Mouse (Mus musculus) MEL (cell line): ENCODE data around the gene Mesd. TPM values are rescaled to one million over a fixed set of nuclear protein-coding genes. Genes with fewer than 3 reads are reported as not detected.

Experiments used
- DNase-seq: peaks from one replicate; pipeline ENCODE4 v3.0.0; 2011; ENCODE audit warnings: low read depth, low spot score
- H3K27ac ChIP-seq: 2 replicates; pipeline ENCODE4 v1.5.1; 2012; ENCODE audit warnings: low read depth, mild to moderate bottlenecking, control low read depth, low read length, moderate library complexity; ENCODE audit not compliant: control insufficient read depth
- H3K27me3 ChIP-seq, 2 experiments: fragments of 150-350 bp in 1 of 2; sonication (generic) in 1 of 2; 2 replicates each; pipeline ENCODE4 v1.6.1; 2012; ENCODE audit warnings: low read length in 2 of 2, mild to moderate bottlenecking in 2 of 2, improper control_type of control experiment in 1 of 2, moderate library complexity in 1 of 2; ENCODE audit not compliant: insufficient read depth in 2 of 2, control insufficient read depth in 1 of 2
- H3K36me3 ChIP-seq, 2 experiments: 2 replicates each; pipeline ENCODE4 v1.6.1; 2012 to 2014; ENCODE audit warnings: low read length in 2 of 2, improper control_type of control experiment in 1 of 2, inconsistent platforms in 1 of 2, mild to moderate bottlenecking in 1 of 2; ENCODE audit not compliant: insufficient read depth in 2 of 2, control insufficient read depth in 1 of 2
- H3K4me1 ChIP-seq, 2 experiments: fragments of 150-350 bp in 1 of 2; sonication (generic) in 1 of 2; 2 replicates each; pipeline ENCODE4 v1.6.1; 2012; ENCODE audit warnings: low read length in 2 of 2, improper control_type of control experiment in 1 of 2, mild to moderate bottlenecking in 1 of 2; ENCODE audit not compliant: insufficient read depth in 2 of 2, control insufficient read depth in 1 of 2
- H3K4me3 ChIP-seq, 2 experiments: fragments of 150-350 bp in 1 of 2; sonication (generic) in 1 of 2; 2 replicates each; pipeline ENCODE4 v1.5.1; 2012; ENCODE audit warnings: low read depth in 2 of 2, low read length in 2 of 2, mild to moderate bottlenecking in 2 of 2, moderate library complexity in 2 of 2, control low read depth in 1 of 2, improper control_type of control experiment in 1 of 2; ENCODE audit not compliant: control insufficient read depth in 1 of 2, insufficient read depth in 1 of 2
- H3K79me2 ChIP-seq: 2 replicates; pipeline ENCODE4 v1.6.1; 2012; ENCODE audit warnings: mild to moderate bottlenecking, low read length, moderate library complexity; ENCODE audit not compliant: control insufficient read depth, poor library complexity, insufficient read depth
- H3K9ac ChIP-seq: 2 replicates; pipeline ENCODE4 v1.6.1; 2012; ENCODE audit warnings: low read depth, mild to moderate bottlenecking, control low read depth, low read length, moderate library complexity; ENCODE audit not compliant: control insufficient read depth, poor library complexity, severe bottlenecking
- H3K9me3 ChIP-seq: fragments of 150-350 bp; sonication (generic); replicated peaks from 2 replicates; pipeline ENCODE4 v1.6.1; 2012; ENCODE audit warnings: mild to moderate bottlenecking, low read length, improper control_type of control experiment, moderate library complexity; ENCODE audit not compliant: insufficient read depth
- BHLHE40 ChIP-seq: IDR thresholded peaks from 2 replicates; pipeline ENCODE4 v1.6.1; 2012; ENCODE audit warnings: low read depth, mild to moderate bottlenecking, inconsistent platforms, low read length, improper control_type of control experiment, borderline replicate concordance
- CHD1 ChIP-seq: IDR thresholded peaks from 2 replicates; pipeline ENCODE4 v1.6.1; 2012; ENCODE audit warnings: low read depth, mild to moderate bottlenecking, inconsistent platforms, low read length, improper control_type of control experiment
- CHD2 ChIP-seq: IDR thresholded peaks from 2 replicates; pipeline ENCODE4 v1.6.1; 2011; ENCODE audit warnings: low read length, improper control_type of control experiment
- CTCF ChIP-seq, 3 experiments: IDR thresholded peaks in 2 of 3; conservative IDR thresholded peaks in 1 of 3; 2 replicates each; pipeline ENCODE4 v1.5.1; 2011 to 2012; ENCODE audit warnings: low read length in 3 of 3, low read depth in 2 of 3, mild to moderate bottlenecking in 2 of 3, improper control_type of control experiment in 1 of 3, inconsistent platforms in 1 of 3, mixed read lengths in 1 of 3, moderate library complexity in 1 of 3; ENCODE audit not compliant: control insufficient read depth in 1 of 3, insufficient read depth in 1 of 3, poor library complexity in 1 of 3, severe bottlenecking in 1 of 3
- E2F4 ChIP-seq: IDR thresholded peaks from 2 replicates; pipeline ENCODE4 v1.6.1; 2011; ENCODE audit warnings: low read depth, low read length, improper control_type of control experiment, borderline replicate concordance
- EP300 ChIP-seq, 2 experiments: IDR thresholded peaks; 2 replicates each; pipeline ENCODE4 v1.6.1; 2011; ENCODE audit warnings: improper control_type of control experiment in 2 of 2, low read length in 2 of 2, low read depth in 1 of 2, mild to moderate bottlenecking in 1 of 2
- GATA1 ChIP-seq: IDR thresholded peaks from 2 replicates; pipeline ENCODE4 v1.6.1; 2011; ENCODE audit warnings: low read depth, low read length, improper control_type of control experiment
- KAT2A ChIP-seq: conservative IDR thresholded peaks from 2 replicates; pipeline ENCODE4 v1.6.1; 2012; ENCODE audit warnings: low read depth, low read length, improper control_type of control experiment, inconsistent platforms
- MAFK ChIP-seq: IDR thresholded peaks from 2 replicates; pipeline ENCODE4 v1.6.1; 2011; ENCODE audit warnings: low read depth, mild to moderate bottlenecking, low read length, improper control_type of control experiment, borderline replicate concordance
- MXI1 ChIP-seq: IDR thresholded peaks from 2 replicates; pipeline ENCODE4 v1.6.1; 2011; ENCODE audit warnings: mild to moderate bottlenecking, low read depth, low read length, improper control_type of control experiment
- MYB ChIP-seq: IDR thresholded peaks from 2 replicates; pipeline ENCODE4 v1.6.1; 2011; ENCODE audit warnings: mild to moderate bottlenecking, low read depth, low read length, improper control_type of control experiment
- MYC ChIP-seq: IDR thresholded peaks from 2 replicates; pipeline ENCODE4 v1.6.1; 2011; ENCODE audit warnings: low read depth, mild to moderate bottlenecking, low read length, improper control_type of control experiment, moderate library complexity
- NRF1 ChIP-seq: IDR thresholded peaks from 2 replicates; pipeline ENCODE4 v1.6.1; 2014; ENCODE audit warnings: low read depth, mild to moderate bottlenecking, inconsistent platforms, low read length, improper control_type of control experiment, moderate library complexity; ENCODE audit not compliant: poor library complexity, insufficient read depth, severe bottlenecking
- POLR2A ChIP-seq, 2 experiments: IDR thresholded peaks; 2 replicates each; pipeline ENCODE4 v1.6.1; 2011 to 2012; ENCODE audit warnings: low read length in 2 of 2, mild to moderate bottlenecking in 2 of 2, control low read depth in 1 of 2, improper control_type of control experiment in 1 of 2, low read depth in 1 of 2, moderate library complexity in 1 of 2; ENCODE audit not compliant: control insufficient read depth in 1 of 2, insufficient read depth in 1 of 2, poor library complexity in 1 of 2
- POLR2AphosphoS2 ChIP-seq: IDR thresholded peaks from 2 replicates; pipeline ENCODE4 v1.6.1; 2011; ENCODE audit warnings: low read length, improper control_type of control experiment
- RAD21 ChIP-seq: IDR thresholded peaks from 2 replicates; pipeline ENCODE4 v1.6.1; 2011; ENCODE audit warnings: mild to moderate bottlenecking, low read depth, low read length, improper control_type of control experiment
- SIN3A ChIP-seq: IDR thresholded peaks from 2 replicates; pipeline ENCODE4 v1.6.1; 2012; ENCODE audit warnings: low read length, improper control_type of control experiment, inconsistent platforms
- SMC3 ChIP-seq: IDR thresholded peaks from 2 replicates; pipeline ENCODE4 v1.6.1; 2011; ENCODE audit warnings: low read depth, low read length, improper control_type of control experiment
- TAL1 ChIP-seq: IDR thresholded peaks from 2 replicates; pipeline ENCODE4 v1.6.1; 2012; ENCODE audit warnings: mild to moderate bottlenecking, inconsistent platforms, low read length, moderate library complexity, mixed read lengths
- TBP ChIP-seq: IDR thresholded peaks from 2 replicates; pipeline ENCODE4 v1.8.0; 2011; ENCODE audit warnings: low read depth, low read length, improper control_type of control experiment
- UBTF ChIP-seq: IDR thresholded peaks from 2 replicates; pipeline ENCODE4 v1.6.1; 2012; ENCODE audit warnings: low read depth, mild to moderate bottlenecking, inconsistent platforms, low read length, improper control_type of control experiment, moderate library complexity, borderline replicate concordance; ENCODE audit not compliant: insufficient read depth
- USF1 ChIP-seq: IDR thresholded peaks from 2 replicates; pipeline ENCODE4 v1.6.1; 2014; ENCODE audit warnings: low read depth, mild to moderate bottlenecking, inconsistent platforms, low read length, improper control_type of control experiment, moderate library complexity
- USF2 ChIP-seq, 2 experiments: IDR thresholded peaks; 2 replicates each; pipeline ENCODE4 v1.6.1; 2011 to 2012; ENCODE audit warnings: improper control_type of control experiment in 2 of 2, low read length in 2 of 2, borderline replicate concordance in 1 of 2, inconsistent platforms in 1 of 2, low read depth in 1 of 2, mild to moderate bottlenecking in 1 of 2; ENCODE audit not compliant: insufficient read depth in 1 of 2
- ZKSCAN1 ChIP-seq: IDR thresholded peaks from 2 replicates; pipeline ENCODE4 v1.6.1; 2012; ENCODE audit warnings: low read depth, mild to moderate bottlenecking, inconsistent platforms, low read length, improper control_type of control experiment, moderate library complexity
- ZMIZ1 ChIP-seq: IDR thresholded peaks from 2 replicates; pipeline ENCODE4 v1.6.1; 2012; ENCODE audit warnings: low read depth, mild to moderate bottlenecking, inconsistent platforms, low read length, improper control_type of control experiment, moderate library complexity
- ZNF384 ChIP-seq: IDR thresholded peaks from 2 replicates; pipeline ENCODE4 v1.6.1; 2012; ENCODE audit warnings: low read depth, mild to moderate bottlenecking, inconsistent platforms, low read length, improper control_type of control experiment
- polyA plus RNA-seq, 2 experiments: library from polyadenylated mRNA; stranded (reverse) in 1 of 2; unstranded in 1 of 2; fragments of >175 nt in 1 of 2; fragments of >200 nt in 1 of 2; gene quantifications; 2 replicates each; pipeline versions ENCODE4 v1.2.1 to v1.2.4; 2012; ENCODE audit warnings: low replicate concordance in 2 of 2, low read depth in 1 of 2; ENCODE audit not compliant: insufficient read length in 2 of 2, insufficient read depth in 1 of 2, missing spikeins in 1 of 2
- total RNA-seq: library from RNA; depleted of rRNA; stranded (reverse); fragments of 300-350 nt; gene quantifications from 2 replicates; pipeline ENCODE4 v1.2.3, GENCODE M21; 2012

The Mesd gene
- total and polyA plus RNA-seq, 3 experiments: 64.5 to 135 (median 83.3) TPM

DNA sequence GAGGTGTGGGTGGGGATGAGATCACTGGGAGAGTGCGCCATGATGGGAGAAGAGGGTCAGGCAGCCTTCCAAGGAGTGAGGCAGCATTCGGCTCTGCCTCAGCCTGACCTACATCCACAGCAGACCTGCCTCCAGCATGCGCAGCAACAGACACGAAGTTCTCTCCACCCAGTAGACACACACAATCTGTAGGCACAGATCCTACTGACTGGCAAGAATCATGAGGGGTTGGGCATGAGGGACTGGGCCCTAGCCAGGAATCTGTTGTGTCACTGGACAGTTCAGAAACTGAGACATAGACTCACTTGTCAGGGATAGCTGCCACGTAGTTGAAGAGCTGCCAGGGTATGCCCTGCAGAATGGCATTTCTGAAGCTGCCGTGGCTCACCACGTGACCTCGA is 57.4 kb downstream of the Mesd start:
- Histone ChIP-seq H3K9ac (no peak overlapping the region), H3K79me2 (no peaks in the 10 kb centered on the region), H3K4me1 (no peaks in the 10 kb centered on the region), H3K27ac (no peak overlapping the region), H3K36me3 (no peaks in the 10 kb centered on the region), H3K9me3 (no peaks in the 10 kb centered on the region), H3K27me3 (no peaks in the 10 kb centered on the region), H3K4me3 (no peak overlapping the region)
- no peak for TF ChIP-seq MXI1
- no peak for TF ChIP-seq NRF1
- TF ChIP-seq MAFK: no peak
- no peak for TF ChIP-seq ZKSCAN1
- no peak for TF ChIP-seq CTCF (IDR thresholded peaks at IDR 0.05 in 2 of 3, conservative IDR thresholded peaks at IDR 0.05 in 1 of 3; ENCODE audit: control insufficient read depth in 1 of 3, insufficient read depth in 1 of 3, low read depth in 2 of 3, low read length in 3 of 3, poor library complexity in 1 of 3, severe bottlenecking in 1 of 3)
- TF ChIP-seq TAL1: no peak
- no peak for TF ChIP-seq TBP
- no peak for TF ChIP-seq SMC3
- no peak for DNase-seq

DNA sequence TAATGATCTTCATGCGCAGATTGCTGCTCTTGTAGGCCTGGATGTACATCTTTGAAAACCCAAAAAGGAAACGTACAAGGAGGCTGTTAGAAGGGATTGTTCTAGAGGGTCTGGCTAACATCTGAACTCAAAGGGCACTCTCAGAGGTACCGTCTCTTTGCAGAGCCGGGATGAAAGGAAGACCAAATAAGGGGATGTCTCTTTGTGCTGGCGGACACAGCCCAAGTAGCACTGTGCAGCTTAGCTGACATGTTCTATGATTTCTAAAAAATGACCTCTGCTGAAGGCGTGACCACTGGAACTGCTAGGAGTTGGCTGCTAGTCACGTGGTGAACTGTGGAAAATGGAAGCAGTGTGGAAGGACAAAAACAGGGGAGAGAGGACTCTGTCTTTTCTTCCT is 64.5 kb downstream of the Mesd start:
- Histone ChIP-seq H3K4me3 (no peak overlapping the region), H3K27ac (no peak overlapping the region), H3K36me3 (no peaks in the 10 kb centered on the region), H3K9ac (no peak overlapping the region), H3K79me2 (no peaks in the 10 kb centered on the region), H3K9me3 (no peaks in the 10 kb centered on the region), H3K27me3 (no peaks in the 10 kb centered on the region), H3K4me1 (no peaks in the 10 kb centered on the region)
- no peak for DNase-seq
- TF ChIP-seq MXI1 (no peak), MYB (no peak), ZMIZ1 (no peak), CTCF (IDR thresholded peaks at IDR 0.05 in 2 of 3, conservative IDR thresholded peaks at IDR 0.05 in 1 of 3; ENCODE audit: control insufficient read depth in 1 of 3, insufficient read depth in 1 of 3, low read depth in 2 of 3, low read length in 3 of 3, poor library complexity in 1 of 3, severe bottlenecking in 1 of 3) (no peak), CHD1 (no peak), UBTF (no peak), POLR2A (IDR thresholded peaks at IDR 0.05; ENCODE audit: control insufficient read depth in 1 of 2, insufficient read depth in 1 of 2, low read depth in 1 of 2, low read length in 2 of 2, poor library complexity in 1 of 2) (no peak), POLR2AphosphoS2 (no peak), E2F4 (no peak)

DNA sequence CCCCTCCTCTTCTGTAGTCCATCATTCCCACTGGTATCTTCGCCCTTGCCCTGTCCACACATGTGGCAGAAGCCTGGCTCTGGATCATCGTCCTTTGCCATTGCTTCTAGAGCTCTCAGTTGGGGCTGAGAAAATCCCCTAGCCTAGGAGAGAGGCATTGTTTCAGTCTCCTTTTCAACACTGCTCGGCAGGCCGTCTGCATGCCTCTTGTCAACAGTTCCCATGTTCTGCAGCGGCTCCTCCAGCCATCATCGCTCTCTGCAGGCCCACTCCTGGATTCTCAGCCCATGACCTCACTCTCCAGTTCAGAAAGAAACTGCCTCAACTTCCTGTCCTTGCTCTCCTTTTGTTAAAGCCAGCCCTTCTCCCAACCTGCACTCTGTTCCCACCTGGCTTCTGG is 65.4 kb downstream of the Mesd start:
- H3K4me1 ChIP-seq: no peaks in the 10 kb centered on the region
- TF ChIP-seq SIN3A: no peak
- no peak for TF ChIP-seq USF2 (IDR thresholded peaks at IDR 0.05; ENCODE audit: borderline replicate concordance in 1 of 2, insufficient read depth in 1 of 2, low read depth in 1 of 2, low read length in 2 of 2)
- TF ChIP-seq NRF1: no peak
- TF ChIP-seq CHD2: no peak
- TF ChIP-seq ZNF384: no peak
- TF ChIP-seq GATA1: no peak
- no peak for TF ChIP-seq BHLHE40
- no peak for TF ChIP-seq EP300 (IDR thresholded peaks at IDR 0.05; ENCODE audit: low read depth in 1 of 2, low read length in 2 of 2)
- TF ChIP-seq UBTF: no peak
- TF ChIP-seq MYC: no peak
- no peak for TF ChIP-seq RAD21
- no peak for TF ChIP-seq KAT2A
- TF ChIP-seq CHD1: no peak
- no peak for TF ChIP-seq MXI1
- no peak for TF ChIP-seq ZKSCAN1
- TF ChIP-seq MAFK: no peak
- no peak for TF ChIP-seq USF1

More for the DNA sequence above, 65.4 kb downstream of the Mesd start:
- no peak overlapping the region for H3K9ac ChIP-seq
- DNase-seq: no peak
- no peak overlapping the region for H3K4me3 ChIP-seq
- H3K9me3 ChIP-seq: no peaks in the 10 kb centered on the region
- H3K27ac ChIP-seq: no peak overlapping the region
- H3K36me3 ChIP-seq: no peaks in the 10 kb centered on the region
- H3K27me3 ChIP-seq: no peaks in the 10 kb centered on the region
- no peaks in the 10 kb centered on the region for H3K79me2 ChIP-seq
